Mouse (Mus musculus): ENCODE results near the gene Cd248. TPM values are rescaled to one million over a fixed set of nuclear protein-coding genes. Genes with fewer than 3 reads are reported as not detected.
A peak's percentile ranks its signal among the peaks of the same experiment; 100 is the strongest.

The Cd248 gene
- 17.3 and 21.0 TPM in 2 replicates for total RNA-seq (2021)
- long read RNA-seq, experiment 1, transcript Cd248-201 (1 exons, 2,605 nt), result major isoform, 8 of 9 reads
- long read RNA-seq, experiment 1, partial matches to known transcripts, result 0 of 9 reads
- long read RNA-seq, experiment 1, other reads (novel, unspliced or antisense), result 1 of 9 reads
- long read RNA-seq, experiment 2, transcript Cd248-201 (1 exons, 2,605 nt), result major isoform, 8 of 8 reads
- long read RNA-seq, experiment 2, partial matches to known transcripts, result 0 of 8 reads
- long read RNA-seq, experiment 2, other reads (novel, unspliced or antisense), result 0 of 8 reads

GRCm38 (mm10) chr19:5067867-5068569 is at the start of gene Cd248:
Gene Cd248, plus strand, starts transcription at chr19:5068078.
- peak; percentile 78 for DNase-seq

- DNase-seq, result no peak
These were observed 49.7 kb upstream of the Cd248 start for GRCm38 (mm10) chr19:5018191-5018590.

GRCm38 (mm10) chr19:5021416-5021815 is 46.5 kb upstream of the Cd248 start:
- DNase-seq, result no peak

GRCm38 (mm10) chr19:5023621-5024479 is 44.0 kb upstream of the Cd248 start, which contains the start of gene Slc29a2:
Gene Slc29a2, plus strand, starts transcription at chr19:5023860.
- DNase-seq, result peak; percentile 97

- DNase-seq, result no peak
These were observed 41.8 kb upstream of the Cd248 start for GRCm38 (mm10) chr19:5026111-5026510.

GRCm38 (mm10) chr19:5032686-5033085 is 35.2 kb upstream of the Cd248 start:
- no peak for DNase-seq

- no peak for DNase-seq
These were observed 31.3 kb upstream of the Cd248 start for GRCm38 (mm10) chr19:5036577-5036976.

GRCm38 (mm10) chr19:5037678-5038571 is 30.0 kb upstream of the Cd248 start:
- peak; percentile 88 for DNase-seq

GRCm38 (mm10) chr19:5038709-5039156 is 29.1 kb upstream of the Cd248 start, which contains the start of the genes B4gat1 and AC124502.3:
Gene B4gat1, plus strand, starts transcription at chr19:5038826.
Gene AC124502.3, plus strand, starts transcription at chr19:5038891.
- DNase-seq, result peak; percentile 94

- peak; percentile 39 for DNase-seq
These were observed 28.4 kb upstream of the Cd248 start for GRCm38 (mm10) chr19:5039301-5040114.

GRCm38 (mm10) chr19:5040862-5041523 is 26.9 kb upstream of the Cd248 start, which contains the start of gene Brms1:
Gene Brms1, plus strand, starts transcription at chr19:5041354.
- peak; percentile 96 for DNase-seq

GRCm38 (mm10) chr19:5041588-5041987 is 26.3 kb upstream of the Cd248 start:
- no peak for DNase-seq

- no peak for DNase-seq
These were observed 22.3 kb upstream of the Cd248 start for GRCm38 (mm10) chr19:5045531-5045930.

- DNase-seq, result no peak
These were observed 19.5 kb upstream of the Cd248 start for GRCm38 (mm10) chr19:5048138-5049056.

GRCm38 (mm10) chr19:5049325-5049724 is 18.6 kb upstream of the Cd248 start:
- DNase-seq, result no peak

GRCm38 (mm10) chr19:5050047-5050905 is 17.6 kb upstream of the Cd248 start, which contains the start of gene Rin1:
Gene Rin1, plus strand, starts transcription at chr19:5050481.
- peak; percentile 73 for DNase-seq

- peak; percentile 67 for DNase-seq
These were observed 16.8 kb upstream of the Cd248 start for GRCm38 (mm10) chr19:5051031-5051430.

GRCm38 (mm10) chr19:5051515-5051914 is 16.4 kb upstream of the Cd248 start:
- DNase-seq, result no peak

All from adrenal gland, postnatal 14 days (tissue).